Mouse (Mus musculus) cerebellum, adult 11-12 months (tissue): ENCODE measurements at regions not wholly inside any gene's neighbourhood (a gene's known extent, or its start where the extent isn't known, plus 50 kb on each side); places are given as distances from the start of the nearest gene placed in this dataset.

Experiments
- DNase-seq: peaks from one replicate; pipeline ENCODE4 v3.0.0; 2022

GRCm38 (mm10) chr17:68057264-68057663 lies 53.3 kb upstream of the Arhgap28 start:
- DNase-seq, result no peak

- DNase-seq, result no peak
These were observed 56.5 kb upstream of the Arhgap28 start for GRCm38 (mm10) chr17:68060455-68060854.

GRCm38 (mm10) chr17:68065751-68066150 lies 61.8 kb upstream of the Arhgap28 start:
- DNase-seq, result no peak

GRCm38 (mm10) chr17:68066204-68066603 lies 62.3 kb upstream of the Arhgap28 start:
- no peak for DNase-seq

GRCm38 (mm10) chr17:68069008-68069407 lies 65.1 kb upstream of the Arhgap28 start:
- DNase-seq, result no peak

GRCm38 (mm10) chr17:68069484-68069883 lies 65.6 kb upstream of the Arhgap28 start:
- no peak for DNase-seq

GRCm38 (mm10) chr17:68071472-68071871 lies 67.6 kb upstream of the Arhgap28 start:
- no peak for DNase-seq

GRCm38 (mm10) chr17:68075712-68076111 lies 71.8 kb upstream of the Arhgap28 start:
- DNase-seq, result no peak

- no peak for DNase-seq
These were observed 74.8 kb upstream of the Arhgap28 start for GRCm38 (mm10) chr17:68078709-68079108.

- no peak for DNase-seq
These were observed 80.5 kb upstream of the Arhgap28 start for GRCm38 (mm10) chr17:68084446-68084845.

- DNase-seq, result no peak
These were observed 83.2 kb upstream of the Arhgap28 start for GRCm38 (mm10) chr17:68087149-68087548.

- no peak for DNase-seq
These were observed 85.3 kb upstream of the Arhgap28 start for GRCm38 (mm10) chr17:68089179-68089578.

- DNase-seq, result no peak
These were observed 85.9 kb upstream of the Arhgap28 start for GRCm38 (mm10) chr17:68089830-68090229.

- DNase-seq, result no peak
These were observed 93.1 kb upstream of the Arhgap28 start for GRCm38 (mm10) chr17:68096982-68097381.

- DNase-seq, result no peak
These were observed 93.5 kb upstream of the Arhgap28 start for GRCm38 (mm10) chr17:68097436-68097835.

- DNase-seq, result no peak
These were observed 96.2 kb upstream of the Arhgap28 start for GRCm38 (mm10) chr17:68100093-68100492.

GRCm38 (mm10) chr17:68103346-68103745 lies 99.4 kb upstream of the Arhgap28 start:
- no peak for DNase-seq

- no peak for DNase-seq
These were observed 102.4 kb upstream of the Arhgap28 start for GRCm38 (mm10) chr17:68106366-68106765.

- no peak for DNase-seq
These were observed 104.0 kb upstream of the Arhgap28 start for GRCm38 (mm10) chr17:68107875-68108274.

GRCm38 (mm10) chr17:68111834-68112473 lies 108.0 kb upstream of the Arhgap28 start:
- no peak for DNase-seq

GRCm38 (mm10) chr17:68112763-68113330 lies 108.9 kb upstream of the Arhgap28 start:
- no peak for DNase-seq

GRCm38 (mm10) chr17:68115599-68115998 lies 111.7 kb upstream of the Arhgap28 start:
- no peak for DNase-seq

GRCm38 (mm10) chr17:68119055-68119698 lies 115.3 kb upstream of the Arhgap28 start:
- no peak for DNase-seq

GRCm38 (mm10) chr17:68120230-68120629 lies 116.3 kb upstream of the Arhgap28 start:
- DNase-seq, result no peak
